Mouse (Mus musculus) spleen, postnatal 10 days (tissue): ENCODE measurements around the gene Xkr7.
A peak's percentile ranks its signal among the peaks of the same experiment; 100 is the strongest.

Source experiments
- DNase-seq, 2 experiments: peaks; one replicate each; pipeline ENCODE4 v3.0.0; 2021 to 2022; ENCODE audit warnings: low spot score in 2 of 2

Gene Xkr7

DNA sequence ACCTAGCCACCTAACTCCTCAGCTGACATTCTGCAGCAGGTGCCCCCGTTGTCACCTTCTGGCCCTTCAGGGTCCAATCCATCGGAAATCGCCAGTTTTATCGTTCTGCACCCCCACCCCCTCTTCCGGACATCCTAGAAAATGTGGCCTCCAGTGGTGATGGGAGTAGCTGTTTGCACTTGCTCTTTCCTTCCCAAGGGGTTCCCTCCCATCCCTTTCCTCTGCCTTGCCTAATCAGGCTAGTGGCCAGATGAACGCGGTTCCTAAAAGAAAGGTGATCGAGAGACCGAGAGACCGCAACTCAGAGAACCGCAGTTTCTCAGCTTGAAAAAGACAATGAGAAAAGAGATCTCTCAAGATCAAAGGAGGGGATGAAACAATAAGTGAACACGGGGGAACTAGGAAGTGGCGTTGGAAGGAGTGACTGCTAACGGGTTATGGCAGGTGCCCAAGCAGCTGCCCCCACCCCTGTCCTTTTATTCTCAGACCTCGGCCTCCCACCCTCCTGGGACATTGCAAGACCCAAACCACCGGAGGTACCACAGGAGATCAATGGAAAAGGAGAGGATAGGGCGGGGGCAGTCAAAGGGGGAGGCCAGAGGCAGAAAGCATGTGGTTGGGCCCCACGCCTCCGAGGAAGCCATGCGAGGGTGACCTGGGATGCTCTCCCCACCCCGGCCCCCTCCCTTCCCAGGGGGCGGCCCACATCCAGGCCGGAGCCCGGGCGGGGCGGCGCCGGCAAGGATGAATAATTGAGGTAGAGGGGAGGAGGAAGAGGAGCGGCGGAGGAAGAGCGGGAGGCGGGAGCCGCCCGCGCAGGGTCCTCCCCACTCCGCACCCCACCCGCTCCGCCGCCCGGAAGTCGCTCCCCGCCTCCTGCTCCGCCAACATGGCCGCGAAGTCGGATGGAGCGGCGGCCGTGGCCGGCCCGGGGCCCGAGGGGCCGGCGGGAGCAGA is at the start of gene Xkr7:
Xkr7 (plus strand) TSS at position 727 of the 957 bp plus-strand sequence.
- no peak for DNase-seq

DNA sequence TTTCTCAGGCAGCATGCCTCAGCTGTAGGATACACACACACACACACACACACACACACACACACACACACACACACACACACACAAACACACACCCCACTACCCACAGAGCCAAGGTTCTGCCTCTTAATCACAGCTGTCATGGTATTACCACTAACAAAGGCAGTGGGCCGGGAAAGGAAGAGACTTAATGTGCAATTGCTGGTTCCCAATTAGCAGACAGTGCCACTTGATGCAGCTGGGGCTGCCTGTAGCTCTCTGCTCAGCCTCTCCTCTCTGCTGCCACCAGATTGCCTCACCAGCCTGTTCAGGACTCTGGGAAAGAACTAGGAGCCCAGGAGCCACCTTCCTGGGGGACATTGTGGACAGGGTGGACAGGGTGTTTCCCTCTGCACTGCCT is 46.1 kb upstream of the Xkr7 start:
- no peak for DNase-seq

DNA sequence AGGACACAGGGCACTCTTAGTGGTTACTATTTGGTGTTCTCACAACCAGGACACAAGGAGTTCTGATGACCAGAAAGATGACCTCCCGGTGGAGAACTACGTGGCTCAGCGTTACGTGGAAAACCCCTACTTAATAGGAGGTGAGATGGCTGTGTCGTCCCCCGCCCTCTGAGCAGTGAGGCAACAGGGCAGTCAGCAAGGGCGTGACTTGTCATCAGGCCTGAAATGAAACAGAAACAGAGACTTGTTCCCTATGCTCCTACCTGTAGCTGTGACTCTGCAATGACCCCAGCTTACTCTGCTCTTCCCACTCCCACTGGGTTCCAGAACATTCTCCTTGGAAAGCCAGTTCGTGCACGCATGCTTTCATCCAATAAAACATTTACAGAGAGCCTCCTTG is 40.1 kb upstream of the Xkr7 start:
- DNase-seq = no peak

DNA sequence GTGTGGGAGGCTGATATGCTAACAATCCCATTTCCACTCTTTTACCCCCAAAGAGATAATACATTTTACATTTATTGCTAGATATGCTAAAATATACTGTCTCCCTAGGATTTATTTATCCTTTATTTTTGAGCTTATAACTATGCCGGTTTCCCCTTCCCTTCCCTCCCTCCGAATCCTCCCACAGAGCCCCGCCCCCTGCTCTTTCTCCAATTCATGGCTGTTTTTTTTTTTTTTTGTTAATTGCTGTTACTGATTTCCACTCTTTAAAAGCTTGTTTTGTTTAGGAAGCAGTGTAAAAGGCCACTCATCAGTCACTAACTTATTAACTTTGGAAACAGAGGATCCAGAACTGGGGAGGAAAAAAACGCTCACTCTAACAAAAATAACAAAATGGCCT is 34.6 kb upstream of the Xkr7 start:
- no peak for DNase-seq

DNA sequence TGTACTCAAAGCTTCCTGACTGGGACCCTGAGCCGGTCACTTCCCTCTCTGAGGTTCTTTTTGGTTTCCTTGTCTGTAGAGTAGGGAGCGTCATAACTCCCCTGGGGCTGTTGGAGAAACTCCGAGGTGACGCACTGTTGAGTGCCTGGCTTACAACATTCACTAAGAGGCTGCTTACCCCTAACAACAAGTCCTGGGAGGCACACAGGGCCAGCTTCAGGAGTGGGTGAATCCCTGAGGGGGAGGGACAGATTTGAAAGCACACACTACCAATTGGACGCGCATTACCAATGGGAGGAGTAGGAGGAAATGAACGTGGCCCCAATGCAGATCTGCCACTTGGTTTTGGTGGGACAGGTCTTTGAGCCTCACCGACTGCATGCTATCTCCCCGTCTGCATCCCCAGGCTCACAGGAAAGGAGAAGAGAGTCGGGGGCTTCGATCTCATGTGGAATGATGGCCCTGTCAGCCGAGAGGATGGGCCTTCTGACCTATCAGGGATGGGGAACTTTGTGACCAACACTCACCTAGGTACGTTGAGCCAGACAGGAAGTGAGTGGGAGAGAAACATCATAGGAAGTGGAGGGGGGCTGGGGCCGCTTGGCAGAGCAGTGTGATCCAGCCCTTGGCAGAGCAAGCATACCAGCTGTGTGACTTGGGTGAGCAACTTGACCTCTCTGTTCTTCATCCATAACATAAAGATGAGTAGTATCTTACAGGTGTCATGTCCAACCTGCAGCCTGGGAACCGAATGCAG is 29.0 kb upstream of the Xkr7 start:
- no peak for DNase-seq

DNA sequence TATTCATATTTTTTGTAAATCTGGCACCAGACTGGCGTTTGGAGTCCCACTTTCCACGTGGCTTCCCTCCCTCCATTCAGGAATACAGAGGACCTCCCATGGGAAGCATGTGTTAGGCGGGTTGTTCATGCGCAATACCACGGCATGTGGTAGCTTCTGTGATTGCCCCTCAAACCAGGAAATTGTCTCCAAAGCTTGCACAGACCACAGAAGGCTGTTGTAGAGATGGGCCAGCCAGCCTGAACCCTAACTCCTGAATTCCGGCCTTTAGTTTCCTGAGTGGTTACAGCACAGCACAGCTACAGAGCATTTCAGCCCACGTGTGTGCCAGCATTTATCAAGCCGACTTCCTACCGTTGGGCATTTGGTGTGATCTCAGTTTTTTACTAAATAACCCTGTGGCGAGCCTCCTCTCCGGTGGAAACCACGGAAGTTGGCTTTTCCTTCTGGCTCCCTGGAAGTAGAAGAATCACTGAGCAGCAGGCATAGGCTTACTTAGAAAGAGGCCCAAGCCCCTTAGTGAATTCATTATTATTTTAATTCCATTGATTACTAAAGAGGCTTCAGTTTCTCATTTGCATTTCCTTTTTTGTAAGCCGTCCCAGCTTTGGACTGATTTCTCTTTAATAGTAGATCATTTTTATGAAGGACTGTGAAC is 27.8 kb upstream of the Xkr7 start:
- DNase-seq = no peak

DNA sequence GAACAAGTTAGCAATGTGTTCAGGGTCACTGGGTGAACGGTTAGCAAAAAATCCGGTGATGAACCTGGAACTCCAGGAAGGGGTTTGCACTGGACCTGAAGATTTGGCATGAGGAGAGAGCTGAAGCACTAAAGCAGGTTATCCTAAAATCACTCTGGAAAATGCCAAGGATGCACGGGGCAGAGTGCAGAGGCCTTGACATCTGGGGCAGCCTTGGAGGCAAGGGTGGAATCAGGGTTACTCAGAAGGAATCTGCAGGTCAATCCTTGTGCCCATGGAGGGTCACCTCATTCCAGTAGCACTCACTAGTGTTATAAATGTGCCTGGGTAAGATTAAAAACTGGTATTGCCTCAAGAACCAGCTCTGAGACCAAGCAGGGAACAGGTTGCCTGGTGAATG is 25.7 kb upstream of the Xkr7 start:
- no peak for DNase-seq

DNA sequence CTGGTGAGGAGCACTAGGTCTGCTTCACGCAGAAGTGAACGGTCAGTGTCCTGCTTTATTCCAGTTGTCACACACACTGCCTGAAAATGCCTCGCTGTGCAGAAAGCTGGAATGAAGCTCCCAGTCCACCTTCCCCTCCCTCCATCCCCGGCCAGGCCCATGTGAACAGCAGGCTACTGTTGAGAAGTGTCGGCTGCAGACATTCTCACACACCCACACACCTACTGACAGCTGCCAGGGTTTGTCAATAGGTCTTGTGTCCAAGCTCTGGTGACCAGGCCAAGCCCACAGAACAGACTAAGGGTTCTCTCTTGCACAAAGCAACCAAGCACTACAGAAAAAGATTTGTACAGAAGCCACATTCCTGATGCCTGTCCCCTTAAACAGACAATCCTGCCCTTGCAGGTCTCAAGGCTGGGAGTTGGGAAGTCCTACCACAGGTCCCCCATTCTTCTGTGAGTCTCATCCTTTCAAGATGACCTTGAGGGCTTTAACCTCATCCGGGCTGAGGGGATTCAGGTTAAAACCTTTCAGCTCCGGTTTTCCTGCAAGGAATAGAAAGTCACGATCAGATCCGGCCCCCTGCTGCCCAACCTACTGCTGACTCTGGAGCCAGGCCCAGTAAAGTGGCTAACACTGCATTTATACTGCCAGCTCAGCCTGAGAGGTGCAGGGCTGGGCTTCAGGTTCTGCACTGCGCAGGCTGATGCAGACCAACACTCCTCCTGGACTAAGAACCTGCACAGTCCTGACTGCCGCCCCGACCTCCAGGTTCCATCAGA is 22.3 kb upstream of the Xkr7 start:
- no peak for DNase-seq

DNA sequence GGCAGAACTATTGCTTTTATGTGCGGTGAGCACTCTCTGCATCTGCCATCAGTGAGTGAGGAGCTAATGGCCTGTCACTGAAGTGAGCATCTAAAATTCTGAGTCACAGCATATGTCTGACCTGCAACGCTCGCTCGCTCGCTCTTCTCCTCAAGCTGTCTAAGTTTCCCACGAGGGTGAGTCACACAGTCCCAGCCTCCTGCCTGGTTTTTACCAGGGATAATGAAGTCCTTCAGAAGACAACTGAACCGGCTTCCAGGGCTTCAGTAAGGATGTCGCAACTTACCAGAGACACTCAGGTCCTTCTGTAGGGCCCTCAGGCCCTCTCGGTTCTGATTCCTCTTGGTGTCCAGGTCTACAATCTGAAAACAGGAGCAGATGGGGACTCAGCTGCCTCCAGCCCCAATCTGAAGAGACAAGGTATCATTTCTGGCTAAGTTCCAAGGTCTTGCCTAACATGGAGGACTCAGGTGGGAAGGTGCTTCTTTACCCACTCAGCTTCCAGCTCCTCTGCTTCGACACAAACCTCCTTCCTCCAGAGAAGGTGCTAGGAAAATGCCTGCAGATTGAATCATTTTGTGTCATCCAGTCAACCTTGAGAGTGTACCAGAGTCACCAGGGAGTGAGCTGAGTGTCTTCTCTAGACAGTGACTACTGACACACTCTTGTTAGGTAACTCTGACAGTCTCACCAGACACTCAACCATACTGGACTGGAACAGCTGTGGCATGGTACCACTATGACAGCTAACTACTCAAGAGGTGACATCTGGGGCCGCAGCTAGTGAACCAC is 17.7 kb upstream of the Xkr7 start:
- no peak for DNase-seq

DNA sequence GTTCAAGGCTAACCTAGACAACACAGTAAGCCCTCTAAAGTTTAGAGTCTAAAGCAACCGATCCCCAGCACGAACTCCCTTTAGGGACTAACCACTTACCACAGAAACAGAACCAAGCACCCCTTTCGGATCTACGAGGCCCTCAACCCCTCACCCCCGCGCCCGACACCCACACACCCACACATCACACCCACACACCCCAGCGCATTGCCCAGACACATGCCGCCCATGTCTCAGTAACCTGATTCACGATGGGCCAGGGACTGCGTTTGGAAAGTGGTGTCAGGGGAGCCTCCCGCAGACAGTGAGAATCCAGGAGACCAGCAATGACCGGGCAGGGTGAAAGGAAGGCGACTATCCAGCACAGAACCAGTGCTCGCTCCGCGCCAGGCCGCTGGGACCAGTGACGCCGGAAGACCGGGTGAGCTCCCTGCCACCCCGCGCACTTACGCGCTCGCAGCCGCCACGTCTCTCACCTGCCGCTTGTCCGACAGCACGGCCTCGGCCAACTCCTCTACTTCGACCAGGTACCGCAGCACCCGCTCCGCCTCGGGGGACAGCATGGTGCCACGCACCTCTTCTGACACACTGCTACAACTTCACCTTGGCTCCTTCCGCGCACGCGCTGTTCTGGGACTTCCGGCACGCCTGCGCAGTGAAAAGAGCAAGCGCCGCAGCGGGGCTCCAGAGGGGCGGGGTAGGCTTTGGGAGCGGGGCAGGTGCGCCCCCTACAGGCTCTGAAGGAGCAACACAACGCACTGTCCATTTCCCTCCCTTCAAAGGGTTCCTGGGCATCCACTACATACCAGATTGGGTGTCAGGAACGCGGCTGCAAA is 16.7 kb upstream of the Xkr7 start, which contains the start of gene Pdrg1:
Pdrg1 (minus strand) TSS at position 670 of the 836 bp plus-strand sequence.
- peak; percentile 84 to 94 for DNase-seq

DNA sequence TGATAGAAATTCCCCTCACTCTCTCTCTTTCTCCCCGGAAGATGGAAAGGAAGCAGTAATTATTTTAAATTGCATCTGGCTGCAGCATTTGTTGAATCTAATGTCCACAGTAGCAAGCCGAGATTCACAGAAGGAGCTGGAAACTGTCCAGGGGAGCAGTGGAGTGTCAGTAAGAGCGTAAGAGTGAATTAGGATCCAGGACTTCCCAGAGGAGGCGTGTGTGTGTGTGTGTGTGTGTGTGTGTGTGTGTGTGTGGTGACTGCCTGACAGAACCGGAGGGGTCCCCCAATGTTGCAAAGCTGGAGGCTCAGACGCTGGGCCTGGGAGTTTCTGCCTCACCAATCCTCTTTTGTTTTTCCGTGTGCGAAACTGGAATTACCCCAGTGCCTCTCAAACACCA is 15.8 kb upstream of the Xkr7 start:
- no peak for DNase-seq

DNA sequence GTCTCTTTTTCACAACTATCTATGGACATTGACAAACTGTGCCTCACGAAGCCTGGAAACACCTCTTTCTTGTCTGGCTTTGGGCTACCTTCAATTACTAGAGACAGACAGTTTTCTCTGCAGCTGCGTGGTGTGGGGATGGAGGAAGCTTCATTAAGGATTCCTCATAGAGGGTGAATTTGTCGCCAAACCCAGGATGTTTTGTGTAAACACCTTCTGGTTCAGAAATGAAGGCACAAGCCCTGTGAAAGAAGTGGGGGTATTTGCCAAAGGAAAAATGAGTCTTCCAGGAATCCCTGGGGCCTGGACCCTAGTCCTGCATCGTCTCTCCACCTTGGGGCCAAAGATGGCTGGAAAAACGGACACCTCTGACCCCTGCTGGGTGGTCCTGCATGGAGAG is 14.9 kb upstream of the Xkr7 start:
- no peak for DNase-seq

DNA sequence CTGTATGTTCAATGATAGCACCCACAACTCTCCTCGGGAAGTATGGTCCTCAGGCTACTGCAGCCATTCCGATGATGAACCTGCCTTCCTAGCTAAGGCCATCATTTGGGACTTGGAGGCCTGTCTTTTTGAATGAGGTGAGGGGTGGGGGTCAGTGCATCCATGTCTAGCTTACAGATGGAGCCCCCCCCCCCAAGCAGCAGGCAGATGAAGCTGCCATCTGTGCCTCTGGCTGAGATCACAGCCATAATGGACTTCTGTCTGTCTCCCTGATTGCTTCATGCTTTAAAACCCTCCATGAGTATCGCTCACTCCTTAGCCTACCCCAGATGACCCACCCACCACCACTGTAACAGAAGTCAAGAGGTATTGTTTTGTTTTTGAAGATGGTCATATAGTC is 12.3 kb upstream of the Xkr7 start:
- DNase-seq = no peak

DNA sequence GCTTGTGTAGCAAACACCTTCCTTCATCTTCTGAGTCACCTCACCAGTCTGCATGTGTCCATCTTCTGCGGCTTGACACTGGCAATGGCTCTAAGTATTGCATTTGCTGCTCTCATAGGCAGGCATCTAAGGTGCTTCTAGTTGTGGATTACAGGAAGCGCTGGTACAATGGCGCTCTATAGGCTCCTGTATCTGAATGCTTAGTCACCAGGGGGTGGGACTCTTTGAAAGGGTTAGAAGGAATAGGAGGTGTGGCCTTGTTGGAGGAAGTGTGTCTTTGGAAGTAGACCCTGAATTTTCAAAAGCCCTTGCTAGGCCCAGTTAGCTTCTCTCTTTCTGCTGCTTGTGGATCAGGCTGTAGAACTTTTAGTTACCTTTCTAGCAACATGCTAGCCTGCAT is 10.5 kb upstream of the Xkr7 start:
- DNase-seq = no peak

DNA sequence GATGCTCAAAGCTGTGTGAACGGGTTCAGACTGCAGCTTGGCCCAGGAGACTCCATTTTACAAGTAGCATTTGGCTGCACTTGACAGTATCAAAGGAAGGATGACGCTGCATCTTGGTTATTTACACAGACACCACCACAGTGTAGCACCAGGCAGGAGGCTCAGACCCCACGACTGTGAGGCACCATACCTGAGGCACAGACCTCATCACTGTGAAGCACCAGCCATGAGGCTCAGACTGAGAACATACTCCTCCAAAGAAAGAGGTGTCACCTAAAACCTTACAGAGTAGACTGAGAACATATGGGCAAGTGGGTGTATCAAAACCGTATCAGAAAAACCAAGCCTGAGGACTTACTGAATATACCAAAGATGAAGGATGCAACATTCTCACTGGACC is 8.8 kb upstream of the Xkr7 start:
- no peak for DNase-seq

DNA sequence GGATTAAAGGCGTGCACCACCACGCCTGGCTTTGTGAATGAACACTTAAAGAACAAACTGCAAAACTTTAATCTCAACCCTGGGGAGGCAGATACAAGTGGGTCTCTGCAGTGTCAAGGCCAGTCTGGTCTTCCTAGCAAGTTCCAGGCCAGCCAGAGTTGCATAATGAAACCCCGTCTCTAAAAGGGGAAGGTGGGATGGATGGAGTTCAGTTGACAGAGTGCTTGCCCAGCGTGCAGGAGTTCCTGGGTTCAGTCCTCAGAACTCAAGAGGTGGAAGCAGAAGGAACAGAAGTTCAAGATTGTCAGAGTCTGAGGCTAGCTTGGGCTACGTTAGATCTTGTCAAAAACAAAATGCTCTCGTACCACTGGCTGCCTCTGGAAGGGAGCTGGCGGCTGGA is 5.6 kb upstream of the Xkr7 start:
- DNase-seq = no peak

DNA sequence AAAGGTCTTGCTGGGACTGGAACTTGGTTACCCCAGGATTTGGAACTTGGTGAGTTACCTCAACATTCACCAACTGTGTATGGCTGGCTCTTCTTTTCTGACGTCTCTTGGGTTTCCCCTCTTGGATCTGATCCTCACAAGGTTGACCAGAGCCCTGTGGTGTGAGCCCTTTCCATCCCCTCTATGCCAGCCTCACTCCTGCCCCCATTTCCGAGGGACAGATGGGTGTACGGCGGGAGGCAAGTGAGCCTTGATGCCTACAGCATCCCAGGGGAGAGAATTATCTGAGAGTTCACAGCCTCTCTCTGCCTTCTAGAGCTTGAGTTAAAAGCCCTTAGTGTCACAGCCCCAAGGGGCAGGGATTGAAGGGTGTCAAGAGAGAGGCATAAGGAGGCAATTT is 4.2 kb upstream of the Xkr7 start:
- no peak for DNase-seq

DNA sequence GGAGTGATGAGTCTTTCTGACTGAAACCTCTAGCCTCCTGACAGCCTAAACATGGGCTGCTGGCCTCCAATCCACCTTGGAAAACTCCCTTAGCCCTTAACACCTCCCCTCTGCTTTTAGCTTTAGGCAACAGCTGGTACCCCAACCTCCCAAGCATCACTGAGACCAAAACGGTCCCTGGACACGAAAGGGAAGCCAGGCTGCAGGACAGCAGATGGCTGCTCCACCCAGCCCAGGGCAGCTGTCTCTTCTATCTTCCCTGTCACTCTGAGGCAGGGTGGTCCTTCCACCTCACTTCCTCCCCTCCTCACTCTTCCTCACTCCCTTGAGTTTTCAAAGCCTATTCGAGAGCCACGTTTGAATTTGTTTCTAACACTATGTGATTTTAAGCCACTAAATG is 1.2 kb upstream of the Xkr7 start:
- no peak for DNase-seq

DNA sequence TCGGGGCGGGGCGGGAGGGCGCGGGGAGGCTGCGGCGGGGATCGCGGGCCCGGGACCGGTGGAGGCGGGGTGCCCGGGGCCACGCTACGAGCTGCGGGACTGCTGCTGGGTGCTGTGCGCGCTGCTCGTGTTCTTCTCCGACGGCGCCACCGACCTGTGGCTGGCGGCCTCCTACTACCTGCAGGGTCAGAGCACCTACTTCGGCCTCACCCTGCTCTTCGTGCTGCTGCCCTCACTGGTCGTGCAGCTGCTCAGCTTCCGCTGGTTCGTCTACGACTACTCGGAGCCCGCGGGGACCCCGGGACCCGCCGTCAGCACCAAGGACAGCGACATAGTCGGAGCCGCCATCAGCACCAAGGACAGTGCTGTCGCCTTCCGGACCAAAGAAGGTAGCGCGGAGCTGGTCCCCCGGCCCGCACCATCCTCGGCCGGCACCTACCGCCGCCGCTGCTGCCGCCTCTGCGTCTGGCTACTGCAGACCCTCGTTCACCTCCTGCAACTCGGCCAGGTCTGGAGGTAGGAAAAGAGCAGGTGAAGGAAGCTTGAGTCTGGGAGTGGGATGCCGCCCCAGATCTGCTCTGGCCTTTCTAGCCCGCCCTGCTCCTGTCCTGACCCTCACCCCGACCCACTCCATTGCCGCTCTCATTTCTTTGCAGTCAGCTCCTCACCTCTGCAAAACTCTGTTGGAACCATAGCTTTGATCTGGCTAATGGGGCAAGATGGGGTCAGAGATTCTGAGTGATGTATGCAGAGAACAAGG is 611 bp downstream of the Xkr7 start:
- DNase-seq = peak; percentile 76 to 88
